Mouse (Mus musculus): ENCODE results near the gene Ntpcr. TPM values are rescaled to one million over a fixed set of nuclear protein-coding genes. Genes with fewer than 3 reads are reported as not detected.

Ntpcr gene
- total and polyA plus RNA-seq, 3 experiments, result 15.1 to 25.0 (median 24.0) TPM

- Histone ChIP-seq H3K4me3 (replicated peaks in 1 of 3; ENCODE audit: low read depth in 2 of 3, low read length in 2 of 3, poor library complexity in 1 of 3) (no peak overlapping the region), H3K36me3 (replicated peaks in 1 of 2; ENCODE audit: control insufficient read depth in 1 of 2, insufficient read depth in 1 of 2, low read length in 1 of 2) (no peaks in the 10 kb centered on the region), H3K9ac (ENCODE audit: insufficient read depth, low read depth) (no peak overlapping the region), H3K79me2 (replicated peaks; ENCODE audit: control insufficient read depth, extremely low read depth, insufficient read depth, poor library complexity, severe bottlenecking) (no peaks in the 10 kb centered on the region), H3K27me3 (replicated peaks) (no peaks in the 10 kb centered on the region), H3K9me3 (replicated peaks; ENCODE audit: low read length) (no peaks in the 10 kb centered on the region), H3K4me1 (ENCODE audit: control insufficient read depth in 1 of 2, insufficient read depth in 2 of 2) (peaks cover 7 to 21% of the 10 kb centered on the region in 2 experiments), H3K27ac (ENCODE audit: insufficient read depth, low read depth) (no peak overlapping the region), H3K4me2 (ENCODE audit: insufficient read depth, low read depth, poor library complexity, severe bottlenecking) (no peak overlapping the region)
- TF ChIP-seq ETS1 (conservative IDR thresholded peaks at IDR 0.05; ENCODE audit: low read depth, low read length) (no peak), ZNF384 (IDR thresholded peaks at IDR 0.05; ENCODE audit: low read depth, low read length) (peak; percentile 64)
- no peak for DNase-seq (ENCODE audit: extremely low read depth)
- in situ Hi-C loops (cut with MboI; ENCODE audit: low pct_ligation_motif_present, low pct_unique_long_range_greater_than_20kb, low sequenced_read_pairs), result no loop called here
- dilution Hi-C loops (cut with MboI; ENCODE audit: extremely low pct_ligation_motif_present, extremely low pct_unique_long_range_greater_than_20kb, low sequenced_read_pairs), result no loop called here
These were observed 2.8 kb upstream of the Ntpcr start for GRCm38 (mm10) chr8:125726986-125727385.

- Histone ChIP-seq H3K79me2 (replicated peaks; ENCODE audit: control insufficient read depth, extremely low read depth, insufficient read depth, poor library complexity, severe bottlenecking) (no peaks in the 10 kb centered on the region), H3K9me3 (replicated peaks; ENCODE audit: low read length) (no peaks in the 10 kb centered on the region), H3K27me3 (replicated peaks) (no peaks in the 10 kb centered on the region), H3K27ac (ENCODE audit: insufficient read depth, low read depth) (no peak overlapping the region), H3K4me2 (ENCODE audit: insufficient read depth, low read depth, poor library complexity, severe bottlenecking) (no peak overlapping the region), H3K36me3 (replicated peaks in 1 of 2; ENCODE audit: control insufficient read depth in 1 of 2, insufficient read depth in 1 of 2, low read length in 1 of 2) (no peaks in the 10 kb centered on the region), H3K9ac (ENCODE audit: insufficient read depth, low read depth) (no peak overlapping the region), H3K4me3 (replicated peaks in 1 of 3; ENCODE audit: low read depth in 2 of 3, low read length in 2 of 3, poor library complexity in 1 of 3) (no peak overlapping the region), H3K4me1 (ENCODE audit: control insufficient read depth in 1 of 2, insufficient read depth in 2 of 2) (peaks cover 7 to 21% of the 10 kb centered on the region in 2 experiments)
- no peak for DNase-seq (ENCODE audit: extremely low read depth)
- in situ Hi-C loops (cut with MboI; ENCODE audit: low pct_ligation_motif_present, low pct_unique_long_range_greater_than_20kb, low sequenced_read_pairs) (no loop called here), dilution Hi-C loops (cut with MboI; ENCODE audit: extremely low pct_ligation_motif_present, extremely low pct_unique_long_range_greater_than_20kb, low sequenced_read_pairs) (no loop called here)
- no peak for TF ChIP-seq MAZ (IDR thresholded peaks at IDR 0.05; ENCODE audit: low read depth, low read length)
- TF ChIP-seq MXI1 (IDR thresholded peaks at IDR 0.05; ENCODE audit: low read depth, low read length), result no peak
These were observed 2.0 kb upstream of the Ntpcr start for GRCm38 (mm10) chr8:125727797-125728196.

- dilution Hi-C loops (cut with MboI; ENCODE audit: extremely low pct_ligation_motif_present, extremely low pct_unique_long_range_greater_than_20kb, low sequenced_read_pairs), result no loop called here
- H3K36me3 ChIP-seq (replicated peaks in 1 of 2; ENCODE audit: control insufficient read depth in 1 of 2, insufficient read depth in 1 of 2, low read length in 1 of 2), result peaks cover 6 to 28% of the 10 kb centered on the region in 2 experiments
- H3K4me2 ChIP-seq (ENCODE audit: insufficient read depth, low read depth, poor library complexity, severe bottlenecking), result peak overlapping the region; percentile 94
- H3K27me3 ChIP-seq (replicated peaks), result no peaks in the 10 kb centered on the region
- H3K9ac ChIP-seq (ENCODE audit: insufficient read depth, low read depth), result peak overlapping the region; percentile 65
- H3K4me3 ChIP-seq (replicated peaks in 1 of 3; ENCODE audit: low read depth in 2 of 3, low read length in 2 of 3, poor library complexity in 1 of 3), result peak overlapping the region; percentile 67 to 84 (median 79)
- in situ Hi-C loops (cut with MboI; ENCODE audit: low pct_ligation_motif_present, low pct_unique_long_range_greater_than_20kb, low sequenced_read_pairs), result no loop called here
- H3K9me3 ChIP-seq (replicated peaks; ENCODE audit: low read length), result no peaks in the 10 kb centered on the region
- DNase-seq (ENCODE audit: extremely low read depth), result peak; percentile 69
- H3K4me1 ChIP-seq (ENCODE audit: control insufficient read depth in 1 of 2, insufficient read depth in 2 of 2), result peaks cover 7 to 23% of the 10 kb centered on the region in 2 experiments
- no peaks in the 10 kb centered on the region for H3K79me2 ChIP-seq (replicated peaks; ENCODE audit: control insufficient read depth, extremely low read depth, insufficient read depth, poor library complexity, severe bottlenecking)
- H3K27ac ChIP-seq (ENCODE audit: insufficient read depth, low read depth), result no peak overlapping the region
- TF ChIP-seq MAZ (IDR thresholded peaks at IDR 0.05; ENCODE audit: low read depth, low read length), result no peak
- TF ChIP-seq BHLHE40 (IDR thresholded peaks at IDR 0.05; ENCODE audit: low read depth, low read length), result peak; percentile 67
- TF ChIP-seq ZKSCAN1 (IDR thresholded peaks at IDR 0.05; ENCODE audit: borderline replicate concordance, low read depth, low read length), result no peak
- TF ChIP-seq ZMIZ1 (IDR thresholded peaks at IDR 0.05; ENCODE audit: low read depth, low read length), result no peak
- 0 out of 2 replicates have a peak, but pooled peaks have one; percentile 38 for TF ChIP-seq POLR2A (IDR thresholded peaks at IDR 0.05; ENCODE audit: low read depth, low read length)
- no peak; the same call in 1 of the 2 replicates for TF ChIP-seq MAX (IDR thresholded peaks at IDR 0.05; ENCODE audit: low read length)
- TF ChIP-seq IRF4 (IDR thresholded peaks at IDR 0.05; ENCODE audit: low read depth, low read length), result no peak
- no peak; the same call in 1 of the 2 replicates for TF ChIP-seq HCFC1 (IDR thresholded peaks at IDR 0.05; ENCODE audit: low read depth, low read length)
- peak; percentile 88 for TF ChIP-seq NRF1 (IDR thresholded peaks at IDR 0.05; ENCODE audit: low read depth, low read length)
- TF ChIP-seq SMC3 (IDR thresholded peaks at IDR 0.05; ENCODE audit: low read depth, low read length), result no peak; the same call in 1 of the 2 replicates
- no peak for TF ChIP-seq CTCF (conservative IDR thresholded peaks at IDR 0.05 in 1 of 2, IDR thresholded peaks at IDR 0.05 in 1 of 2; ENCODE audit: low read depth in 2 of 2, low read length in 2 of 2)
- TF ChIP-seq ELF1 (IDR thresholded peaks at IDR 0.05; ENCODE audit: low read depth, low read length), result no peak
- no peak for TF ChIP-seq EP300 (IDR thresholded peaks at IDR 0.05; ENCODE audit: low read length)
- no peak for TF ChIP-seq CHD2 (IDR thresholded peaks at IDR 0.05; ENCODE audit: low read length)
- TF ChIP-seq UBTF (IDR thresholded peaks at IDR 0.05; ENCODE audit: low read depth, low read length), result 0 out of 2 replicates have a peak, but pooled peaks have one; percentile 24
- TF ChIP-seq USF1 (IDR thresholded peaks at IDR 0.05; ENCODE audit: low read depth, low read length), result no peak
- peak; percentile 80 for TF ChIP-seq MXI1 (IDR thresholded peaks at IDR 0.05; ENCODE audit: low read depth, low read length)
- peak; percentile 54; the same call in 1 of the 2 replicates for TF ChIP-seq MYC (IDR thresholded peaks at IDR 0.05; ENCODE audit: low read depth, low read length)
- TF ChIP-seq SIN3A (IDR thresholded peaks at IDR 0.05; ENCODE audit: low read length), result peak; percentile 58; the same call in 1 of the 2 replicates
- TF ChIP-seq GABPA (IDR thresholded peaks at IDR 0.05; ENCODE audit: insufficient replicate concordance, low read depth, low read length), result no peak
- TF ChIP-seq MEF2A (IDR thresholded peaks at IDR 0.05; ENCODE audit: borderline replicate concordance, low read depth, low read length), result no peak
These were observed 4.5 kb downstream of the Ntpcr start for GRCm38 (mm10) chr8:125733964-125734956.

Measured in CH12.LX (cell line).